Mouse (Mus musculus): ENCODE results near the gene Pip4k2a. TPM values are rescaled to one million over a fixed set of nuclear protein-coding genes. Genes with fewer than 3 reads are reported as not detected.

Pip4k2a gene
- polyA plus RNA-seq, 1 experiment: 7.1 TPM

DNA sequence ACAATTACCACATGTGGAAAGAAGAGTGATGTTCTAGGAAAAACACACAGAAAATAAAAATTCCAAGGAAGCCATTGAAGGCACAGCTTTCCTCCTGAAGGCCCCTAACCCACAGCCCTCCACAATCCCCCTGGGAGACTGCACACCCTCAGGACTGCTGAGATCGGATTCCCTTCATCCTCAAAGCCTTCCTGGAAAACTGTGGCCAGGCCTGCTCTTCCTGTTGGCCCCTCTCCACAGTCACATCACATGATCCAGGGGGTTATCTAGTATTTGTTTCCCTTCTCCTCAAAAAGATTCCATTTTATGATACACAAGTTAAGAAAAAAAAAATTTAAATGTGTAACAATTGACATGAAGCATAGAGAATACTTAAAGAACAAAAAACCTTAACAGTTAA is 59.7 kb downstream of the Pip4k2a start:
- no peak overlapping the region for H3K4me3 ChIP-seq (ENCODE audit: insufficient read depth, low read depth, low read length)
- no peak for TF ChIP-seq CTCF (conservative IDR thresholded peaks at IDR 0.05; ENCODE audit: insufficient read depth, insufficient read length, low read depth, low read length)
- no peak for TF ChIP-seq POLR2A (IDR thresholded peaks at IDR 0.05; ENCODE audit: low read depth, low read length)
- no peaks in the 10 kb centered on the region for H3K36me3 ChIP-seq (ENCODE audit: control insufficient read depth, insufficient read depth, low read length)
- 50% methylated on average over 1 of the region's 1 CpGs for WGBS
- peak; percentile 77 for DNase-seq
- H3K27ac ChIP-seq (ENCODE audit: insufficient read depth, low read depth, low read length): no peak overlapping the region
- no peaks in the 10 kb centered on the region for H3K27me3 ChIP-seq (replicated peaks; ENCODE audit: control insufficient read depth, insufficient read depth, low read length)
- H3K4me1 ChIP-seq (ENCODE audit: control insufficient read depth, insufficient read depth, low read length): peaks cover 15% of the 10 kb centered on the region

DNA sequence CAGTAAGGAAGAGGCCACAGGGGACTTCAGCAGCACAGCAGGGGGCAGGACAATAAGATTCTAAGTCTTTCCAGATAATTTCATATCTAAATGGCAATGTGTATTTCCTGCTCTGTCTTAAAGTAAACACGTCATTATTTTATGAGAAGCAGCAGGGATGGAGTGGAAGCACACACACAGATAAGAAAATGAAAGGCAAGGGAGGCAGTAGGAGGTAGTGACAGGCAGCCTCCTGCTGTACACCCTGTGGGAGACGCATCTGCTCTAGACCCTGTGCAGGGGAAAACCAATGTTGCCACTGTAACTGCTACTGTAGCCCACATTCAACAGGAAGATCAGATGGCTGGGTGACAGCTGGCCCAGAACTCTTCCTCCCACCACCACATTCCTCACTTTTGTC is 60.3 kb downstream of the Pip4k2a start:
- no peak for DNase-seq
- H3K4me3 ChIP-seq (ENCODE audit: insufficient read depth, low read depth, low read length): no peak overlapping the region
- TF ChIP-seq POLR2A (IDR thresholded peaks at IDR 0.05; ENCODE audit: low read depth, low read length): no peak
- TF ChIP-seq CTCF (conservative IDR thresholded peaks at IDR 0.05; ENCODE audit: insufficient read depth, insufficient read length, low read depth, low read length): no peak
- peaks cover 13% of the 10 kb centered on the region for H3K4me1 ChIP-seq (ENCODE audit: control insufficient read depth, insufficient read depth, low read length)
- peak overlapping the region; percentile 41 for H3K27ac ChIP-seq (ENCODE audit: insufficient read depth, low read depth, low read length)
- no peaks in the 10 kb centered on the region for H3K36me3 ChIP-seq (ENCODE audit: control insufficient read depth, insufficient read depth, low read length)
- WGBS: 61% methylated on average over 2 of the region's 2 CpGs
- H3K27me3 ChIP-seq (replicated peaks; ENCODE audit: control insufficient read depth, insufficient read depth, low read length): no peaks in the 10 kb centered on the region

DNA sequence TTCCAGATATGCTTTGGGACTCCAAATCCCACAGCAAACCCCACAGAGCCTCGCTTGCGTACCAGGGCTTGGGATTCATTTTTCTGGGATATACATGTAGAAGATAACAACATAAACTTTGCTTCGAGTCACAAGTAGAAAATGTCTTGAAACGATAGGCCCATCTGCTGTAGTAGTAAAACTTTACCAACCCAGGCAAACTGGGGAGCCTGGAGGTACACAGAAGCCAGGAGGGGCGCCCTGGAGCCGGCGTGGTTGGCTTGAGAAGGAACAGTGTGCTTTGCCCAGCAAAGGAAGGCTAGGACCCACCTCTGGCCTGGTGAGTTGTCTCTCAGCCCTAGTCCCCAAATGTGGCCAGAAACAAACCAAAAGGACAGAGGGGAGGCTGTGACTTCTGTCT is 61.5 kb downstream of the Pip4k2a start:
- H3K4me3 ChIP-seq (ENCODE audit: insufficient read depth, low read depth, low read length): no peak overlapping the region
- peaks cover 13% of the 10 kb centered on the region for H3K4me1 ChIP-seq (ENCODE audit: control insufficient read depth, insufficient read depth, low read length)
- H3K27me3 ChIP-seq (replicated peaks; ENCODE audit: control insufficient read depth, insufficient read depth, low read length): no peaks in the 10 kb centered on the region
- no peaks in the 10 kb centered on the region for H3K36me3 ChIP-seq (ENCODE audit: control insufficient read depth, insufficient read depth, low read length)
- 94% methylated on average over 7 of the region's 7 CpGs for WGBS
- no peak for DNase-seq
- H3K27ac ChIP-seq (ENCODE audit: insufficient read depth, low read depth, low read length): no peak overlapping the region
- no peak for TF ChIP-seq POLR2A (IDR thresholded peaks at IDR 0.05; ENCODE audit: low read depth, low read length)
- no peak for TF ChIP-seq CTCF (conservative IDR thresholded peaks at IDR 0.05; ENCODE audit: insufficient read depth, insufficient read length, low read depth, low read length)

DNA sequence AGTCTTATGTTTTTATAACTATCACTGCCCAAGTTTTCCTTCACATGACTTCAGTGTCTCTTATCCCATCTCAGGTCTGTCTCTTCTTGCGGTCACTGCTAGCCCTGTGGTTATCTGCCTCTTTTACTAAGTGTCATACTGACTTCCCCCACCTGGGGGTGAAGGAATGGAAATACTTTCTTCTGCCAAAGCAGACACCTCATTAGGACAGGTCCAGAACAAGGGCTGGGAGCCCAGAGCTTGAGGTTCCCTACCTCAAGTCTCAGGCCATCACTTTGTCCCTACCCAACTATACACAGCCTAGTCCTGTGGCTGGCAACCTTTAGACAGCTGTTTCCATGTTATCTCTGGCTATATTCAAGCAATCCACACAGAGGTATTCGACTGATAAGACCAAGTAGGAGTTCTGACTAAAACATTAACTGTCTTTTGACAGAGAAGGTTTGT is 62.3 kb downstream of the Pip4k2a start:
- Histone ChIP-seq H3K27ac (ENCODE audit: insufficient read depth, low read depth, low read length) (no peak overlapping the region), H3K27me3 (replicated peaks; ENCODE audit: control insufficient read depth, insufficient read depth, low read length) (no peaks in the 10 kb centered on the region), H3K36me3 (ENCODE audit: control insufficient read depth, insufficient read depth, low read length) (no peaks in the 10 kb centered on the region), H3K4me3 (ENCODE audit: insufficient read depth, low read depth, low read length) (no peak overlapping the region), H3K4me1 (ENCODE audit: control insufficient read depth, insufficient read depth, low read length) (peaks cover 8% of the 10 kb centered on the region)
- no peak for TF ChIP-seq POLR2A (IDR thresholded peaks at IDR 0.05; ENCODE audit: low read depth, low read length)
- no peak for TF ChIP-seq CTCF (conservative IDR thresholded peaks at IDR 0.05; ENCODE audit: insufficient read depth, insufficient read length, low read depth, low read length)
- 96% methylated on average over 2 of the region's 2 CpGs for WGBS
- no peak for DNase-seq

DNA sequence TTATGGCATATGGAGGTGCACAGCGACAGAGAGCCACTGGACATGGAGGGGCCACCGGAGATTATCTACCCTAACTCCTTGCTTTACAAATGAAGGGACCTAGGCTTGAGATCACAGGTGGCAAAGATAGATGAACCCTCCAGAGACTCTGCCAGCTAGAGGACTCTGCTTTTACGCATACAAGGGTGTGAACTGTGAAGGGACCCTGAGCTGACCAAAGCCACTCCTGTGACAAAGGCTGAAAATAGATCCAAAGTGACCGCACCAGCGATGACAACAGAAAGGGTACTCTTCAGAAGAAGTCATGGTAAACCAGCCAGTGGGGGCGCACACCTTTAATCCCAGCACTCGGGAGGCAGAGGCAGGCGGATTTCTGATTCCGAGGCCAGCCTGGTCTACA is 63.8 kb downstream of the Pip4k2a start:
- Histone ChIP-seq H3K4me1 (ENCODE audit: control insufficient read depth, insufficient read depth, low read length) (peaks cover 8% of the 10 kb centered on the region), H3K4me3 (ENCODE audit: insufficient read depth, low read depth, low read length) (no peak overlapping the region), H3K27me3 (replicated peaks; ENCODE audit: control insufficient read depth, insufficient read depth, low read length) (no peaks in the 10 kb centered on the region), H3K27ac (ENCODE audit: insufficient read depth, low read depth, low read length) (no peak overlapping the region), H3K36me3 (ENCODE audit: control insufficient read depth, insufficient read depth, low read length) (no peaks in the 10 kb centered on the region)
- TF ChIP-seq CTCF (conservative IDR thresholded peaks at IDR 0.05; ENCODE audit: insufficient read depth, insufficient read length, low read depth, low read length): no peak
- TF ChIP-seq POLR2A (IDR thresholded peaks at IDR 0.05; ENCODE audit: low read depth, low read length): no peak
- 90% methylated on average over 9 of the region's 9 CpGs for WGBS
- no peak for DNase-seq

DNA sequence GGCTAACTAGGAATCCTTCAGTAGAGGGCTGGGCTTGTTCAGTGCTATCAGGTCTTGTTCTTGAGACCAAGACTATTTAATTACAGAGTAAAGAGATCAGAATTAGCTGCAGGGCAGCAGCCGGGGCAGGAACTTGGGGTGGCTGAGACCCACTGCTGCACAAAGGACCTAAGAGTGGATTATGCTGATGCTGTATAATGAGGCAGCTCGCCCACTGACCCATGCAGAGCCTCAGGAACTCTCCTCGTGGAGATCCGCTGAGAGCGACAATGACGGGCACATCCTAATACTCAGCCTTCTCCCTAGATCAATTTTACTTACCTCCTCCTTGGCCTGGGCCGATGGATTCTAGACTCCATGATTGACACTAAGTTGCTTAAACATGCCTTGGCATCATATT is 64.5 kb downstream of the Pip4k2a start:
- no peaks in the 10 kb centered on the region for H3K36me3 ChIP-seq (ENCODE audit: control insufficient read depth, insufficient read depth, low read length)
- TF ChIP-seq CTCF (conservative IDR thresholded peaks at IDR 0.05; ENCODE audit: insufficient read depth, insufficient read length, low read depth, low read length) (no peak), POLR2A (IDR thresholded peaks at IDR 0.05; ENCODE audit: low read depth, low read length) (no peak)
- 43% methylated on average over 7 of the region's 7 CpGs for WGBS
- H3K27ac ChIP-seq (ENCODE audit: insufficient read depth, low read depth, low read length): no peak overlapping the region
- no peak overlapping the region for H3K4me3 ChIP-seq (ENCODE audit: insufficient read depth, low read depth, low read length)
- H3K27me3 ChIP-seq (replicated peaks; ENCODE audit: control insufficient read depth, insufficient read depth, low read length): no peaks in the 10 kb centered on the region
- no peak for DNase-seq
- H3K4me1 ChIP-seq (ENCODE audit: control insufficient read depth, insufficient read depth, low read length): peaks cover 8% of the 10 kb centered on the region

DNA sequence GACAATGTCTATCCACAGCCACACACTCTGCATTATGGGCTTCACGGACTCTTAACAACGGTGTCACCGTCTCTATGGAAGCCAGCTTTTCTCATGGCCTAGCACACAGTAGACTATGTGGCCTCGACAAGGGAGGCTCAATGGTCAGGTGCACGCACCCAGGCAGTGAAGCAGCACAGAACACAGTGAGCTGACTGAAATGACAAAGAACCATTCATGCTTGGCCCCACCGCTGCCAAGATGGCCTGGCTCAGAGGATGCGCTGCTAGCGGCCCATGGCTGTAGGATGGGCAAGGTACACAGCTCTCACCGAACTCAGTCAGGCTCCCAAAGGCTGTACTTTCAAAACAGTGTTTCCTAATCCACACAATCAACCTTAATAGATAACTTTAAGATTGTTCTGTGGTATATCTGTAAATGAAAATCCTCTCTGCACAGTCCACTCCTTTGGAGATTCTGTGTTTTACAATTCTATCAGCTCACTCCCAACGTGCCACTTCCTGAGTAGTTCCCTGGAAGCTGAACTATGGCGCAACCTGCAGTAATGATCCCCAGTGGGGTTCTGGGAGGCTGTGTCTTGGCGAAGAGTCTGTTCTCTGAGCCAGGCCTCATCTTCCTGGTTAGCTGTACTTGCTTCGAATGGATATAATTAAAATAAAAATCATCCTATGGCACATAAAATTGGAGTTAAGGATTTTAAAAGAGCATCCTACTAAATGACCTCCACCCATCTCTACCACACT is 67.4 kb downstream of the Pip4k2a start:
- DNase-seq: no peak
- WGBS: 87% methylated on average over 13 of the region's 13 CpGs
- no peaks in the 10 kb centered on the region for H3K36me3 ChIP-seq (ENCODE audit: control insufficient read depth, insufficient read depth, low read length)

More for the DNA sequence above, 67.4 kb downstream of the Pip4k2a start:
- Histone ChIP-seq H3K27ac (ENCODE audit: insufficient read depth, low read depth, low read length) (no peak overlapping the region), H3K4me3 (ENCODE audit: insufficient read depth, low read depth, low read length) (no peak overlapping the region), H3K27me3 (replicated peaks; ENCODE audit: control insufficient read depth, insufficient read depth, low read length) (no peaks in the 10 kb centered on the region), H3K4me1 (ENCODE audit: control insufficient read depth, insufficient read depth, low read length) (no peaks in the 10 kb centered on the region)
- no peak for TF ChIP-seq CTCF (conservative IDR thresholded peaks at IDR 0.05; ENCODE audit: insufficient read depth, insufficient read length, low read depth, low read length)
